Mouse (Mus musculus): Measurements from ENCODE around the gene Hist4h4.

GRCm38 (mm10) chr6:136813117-136813516 lies 8.9 kb upstream of the Hist4h4 start:
- TF ChIP-seq CTCF (IDR thresholded peaks at IDR 0.05; ENCODE audit: insufficient read depth, low read depth, low read length) (no peak), POLR2A (IDR thresholded peaks at IDR 0.05; ENCODE audit: insufficient read depth, low read depth, low read length) (no peak)

Measured in olfactory bulb, adult 2 months (tissue).